Mouse (Mus musculus): ENCODE measurements around the gene 5730409E04Rik. TPM values are rescaled to one million over a fixed set of nuclear protein-coding genes. Genes with fewer than 3 reads are reported as not detected.

Gene 5730409E04Rik
- 2.3 to 6.4 TPM (median 3.7 TPM) in 3 replicates for total RNA-seq (2017)

- ATAC-seq (replicated peaks; ENCODE audit: insufficient number of reproducible peaks, low FRiP score, low TSS enrichment, poor library complexity, severe bottlenecking): peak; percentile 83
Observed at GRCm38 (mm10) chr4:126609606-126610181, at the start of gene 5730409E04Rik. Gene 5730409E04Rik (plus strand): TSS chr4:126609818.

GRCm38 (mm10) chr4:126563798-126564197 is 45.8 kb upstream of the 5730409E04Rik start:
- no peak for ATAC-seq (replicated peaks; ENCODE audit: insufficient number of reproducible peaks, low FRiP score, low TSS enrichment, poor library complexity, severe bottlenecking)

GRCm38 (mm10) chr4:126567243-126567642 is 42.4 kb upstream of the 5730409E04Rik start:
- ATAC-seq (replicated peaks; ENCODE audit: insufficient number of reproducible peaks, low FRiP score, low TSS enrichment, poor library complexity, severe bottlenecking): no peak

GRCm38 (mm10) chr4:126569783-126570182 is 39.8 kb upstream of the 5730409E04Rik start:
- no peak for ATAC-seq (replicated peaks; ENCODE audit: insufficient number of reproducible peaks, low FRiP score, low TSS enrichment, poor library complexity, severe bottlenecking)

GRCm38 (mm10) chr4:126576281-126576680 is 33.3 kb upstream of the 5730409E04Rik start:
- ATAC-seq (replicated peaks; ENCODE audit: insufficient number of reproducible peaks, low FRiP score, low TSS enrichment, poor library complexity, severe bottlenecking): no peak

GRCm38 (mm10) chr4:126577920-126578319 is 31.7 kb upstream of the 5730409E04Rik start:
- no peak for ATAC-seq (replicated peaks; ENCODE audit: insufficient number of reproducible peaks, low FRiP score, low TSS enrichment, poor library complexity, severe bottlenecking)

- ATAC-seq (replicated peaks; ENCODE audit: insufficient number of reproducible peaks, low FRiP score, low TSS enrichment, poor library complexity, severe bottlenecking): no peak
Observed at GRCm38 (mm10) chr4:126579077-126579476, 30.5 kb upstream of the 5730409E04Rik start.

- ATAC-seq (replicated peaks; ENCODE audit: insufficient number of reproducible peaks, low FRiP score, low TSS enrichment, poor library complexity, severe bottlenecking): no peak
Observed at GRCm38 (mm10) chr4:126585739-126586138, 23.9 kb upstream of the 5730409E04Rik start.

GRCm38 (mm10) chr4:126592039-126592438 is 17.6 kb upstream of the 5730409E04Rik start:
- no peak for ATAC-seq (replicated peaks; ENCODE audit: insufficient number of reproducible peaks, low FRiP score, low TSS enrichment, poor library complexity, severe bottlenecking)

- ATAC-seq (replicated peaks; ENCODE audit: insufficient number of reproducible peaks, low FRiP score, low TSS enrichment, poor library complexity, severe bottlenecking): peak; percentile 75
Observed at GRCm38 (mm10) chr4:126599971-126600754, 9.5 kb upstream of the 5730409E04Rik start.

- no peak for ATAC-seq (replicated peaks; ENCODE audit: insufficient number of reproducible peaks, low FRiP score, low TSS enrichment, poor library complexity, severe bottlenecking)
Observed at GRCm38 (mm10) chr4:126601597-126602444, 7.8 kb upstream of the 5730409E04Rik start.

- ATAC-seq (replicated peaks; ENCODE audit: insufficient number of reproducible peaks, low FRiP score, low TSS enrichment, poor library complexity, severe bottlenecking): no peak
Observed at GRCm38 (mm10) chr4:126602445-126602762, 7.2 kb upstream of the 5730409E04Rik start.

- ATAC-seq (replicated peaks; ENCODE audit: insufficient number of reproducible peaks, low FRiP score, low TSS enrichment, poor library complexity, severe bottlenecking): no peak
Observed at GRCm38 (mm10) chr4:126604141-126604540, 5.5 kb upstream of the 5730409E04Rik start.

GRCm38 (mm10) chr4:126605751-126606150 is 3.9 kb upstream of the 5730409E04Rik start:
- no peak for ATAC-seq (replicated peaks; ENCODE audit: insufficient number of reproducible peaks, low FRiP score, low TSS enrichment, poor library complexity, severe bottlenecking)

GRCm38 (mm10) chr4:126611991-126612390 is 2.4 kb downstream of the 5730409E04Rik start:
- no peak for ATAC-seq (replicated peaks; ENCODE audit: insufficient number of reproducible peaks, low FRiP score, low TSS enrichment, poor library complexity, severe bottlenecking)

- ATAC-seq (replicated peaks; ENCODE audit: insufficient number of reproducible peaks, low FRiP score, low TSS enrichment, poor library complexity, severe bottlenecking): no peak
Observed at GRCm38 (mm10) chr4:126616312-126616711, 6.7 kb downstream of the 5730409E04Rik start.

- no peak for ATAC-seq (replicated peaks; ENCODE audit: insufficient number of reproducible peaks, low FRiP score, low TSS enrichment, poor library complexity, severe bottlenecking)
Observed at GRCm38 (mm10) chr4:126619691-126620330, 10.2 kb downstream of the 5730409E04Rik start.

- ATAC-seq (replicated peaks; ENCODE audit: insufficient number of reproducible peaks, low FRiP score, low TSS enrichment, poor library complexity, severe bottlenecking): no peak
Observed at GRCm38 (mm10) chr4:126620349-126620874, 10.8 kb downstream of the 5730409E04Rik start.

Measured in monocyte, adult 5-6 weeks (primary cell).